In the genomic region with DNA sequence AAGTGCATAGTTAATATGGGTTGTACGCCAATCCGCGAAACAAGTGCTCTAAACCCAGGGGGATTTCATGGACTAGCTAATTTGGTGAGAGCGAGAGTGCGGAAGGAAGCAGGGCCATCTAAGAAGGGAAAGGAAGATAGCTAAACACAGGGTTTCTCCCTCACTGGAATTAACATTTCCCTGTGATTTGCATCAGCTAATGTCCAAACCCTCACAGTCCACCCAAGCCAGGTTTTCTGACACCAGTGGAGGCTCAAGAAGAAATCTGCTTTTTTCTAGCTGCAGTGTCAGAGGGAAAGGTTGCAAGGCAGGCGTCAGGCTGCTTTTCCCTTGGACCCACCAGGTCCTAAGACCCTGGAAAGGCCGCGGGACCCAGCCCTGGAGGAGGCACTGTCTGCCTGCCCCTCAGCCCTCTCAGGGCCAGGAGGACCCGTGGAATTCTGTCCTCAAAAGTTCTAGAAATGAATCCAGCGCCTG, we compare ENCODE assay signal across 10 mouse cellular contexts. TPM values are rescaled to one million over a fixed set of nuclear protein-coding genes. Genes with fewer than 3 reads are reported as not detected.
DNase-seq lines count a peak whose midpoint lies in the region; ATAC-seq and TF ChIP-seq lines count a peak whose summit lies in the region.
"Had no signal": no experiment of that assay in that cellular context is flagged by ENCODE, and none has a peak within 500 bp of the region (broad histone marks: within the 10 kb centered on the region; RNA-seq: fewer than 3 reads in every experiment).

No protein-coding gene starts in this region.

- H3K9ac ChIP-seq in lung, embryonic 14.5 days, result peak overlapping the region; percentile 58; the same call in 1 of the 2 replicates
- H3K9ac ChIP-seq in forebrain, embryonic 14.5 days (ENCODE audit: low read length), result peak overlapping the region; percentile 76
- peak overlapping the region; percentile 81 for H3K9ac ChIP-seq in limb, embryonic 11.5 days (ENCODE audit: low read length)

- no peak for TF ChIP-seq POLR2A in lung, adult 2 months (IDR thresholded peaks at IDR 0.05; ENCODE audit: borderline replicate concordance, extremely low read depth, low read depth, low read length)

- 0 out of 2 replicates have a peak overlapping the region, but pooled peaks have one; percentile 27 for H3K4me3 ChIP-seq in lung, embryonic 14.5 days (ENCODE audit: low read depth, low read length)
- H3K4me3 ChIP-seq in lung, adult 2 months (replicated peaks; ENCODE audit: extremely low read depth, low read depth, low read length), result no peak overlapping the region
- peak overlapping the region; percentile 98; the same call in 1 of the 2 replicates for H3K4me3 ChIP-seq in forebrain, embryonic 14.5 days (ENCODE audit: low read depth, low read length)
- H3K4me3 ChIP-seq in limb, embryonic 11.5 days (ENCODE audit: low read depth, low read length), result no peak overlapping the region

- no peaks in the 10 kb centered on the region for H3K9me3 ChIP-seq in lung, embryonic 14.5 days (ENCODE audit: low read depth, low read length)
- no peaks in the 10 kb centered on the region for H3K9me3 ChIP-seq in forebrain, embryonic 14.5 days (replicated peaks; ENCODE audit: control insufficient read depth, low read length)
- no peaks in the 10 kb centered on the region for H3K9me3 ChIP-seq in limb, embryonic 11.5 days (ENCODE audit: control insufficient read depth, low read length)

- H3K36me3 ChIP-seq in lung, embryonic 14.5 days (ENCODE audit: insufficient read depth), result no peaks in the 10 kb centered on the region
- no peaks in the 10 kb centered on the region; the same call in 1 of the 2 replicates for H3K36me3 ChIP-seq in forebrain, embryonic 14.5 days (ENCODE audit: control insufficient read depth, insufficient read depth, low read length)
- H3K36me3 ChIP-seq in limb, embryonic 11.5 days (ENCODE audit: control insufficient read depth, insufficient read depth, low read length), result no peaks in the 10 kb centered on the region

- H3K4me2 ChIP-seq in lung, embryonic 14.5 days, result peak overlapping the region; percentile 64; the same call in 1 of the 2 replicates
- H3K4me2 ChIP-seq in forebrain, embryonic 14.5 days (ENCODE audit: low read length), result peak overlapping the region; percentile 94
- H3K4me2 ChIP-seq in limb, embryonic 11.5 days (ENCODE audit: low read depth, severe bottlenecking), result peak overlapping the region; percentile 58; the same call in 1 of the 2 replicates

- TF ChIP-seq CTCF in lung, embryonic 14.5 days (IDR thresholded peaks at IDR 0.05; ENCODE audit: low read depth), result no peak
- TF ChIP-seq CTCF in lung, adult 2 months (IDR thresholded peaks at IDR 0.05; ENCODE audit: insufficient read depth, low read length), result no peak

- H3K4me1 ChIP-seq in lung, embryonic 14.5 days (ENCODE audit: insufficient read depth), result peaks cover 30% of the 10 kb centered on the region
- H3K4me1 ChIP-seq in lung, adult 2 months (ENCODE audit: control insufficient read depth, insufficient read depth, low read length), result no peaks in the 10 kb centered on the region
- peaks cover 70% of the 10 kb centered on the region for H3K4me1 ChIP-seq in forebrain, embryonic 14.5 days (ENCODE audit: control insufficient read depth, insufficient read depth, low read length)
- peaks cover 47% of the 10 kb centered on the region for H3K4me1 ChIP-seq in limb, embryonic 11.5 days (ENCODE audit: control insufficient read depth, insufficient read depth, low read length)

- no peaks in the 10 kb centered on the region for H3K27me3 ChIP-seq in lung, embryonic 14.5 days (ENCODE audit: insufficient read depth, low read length)
- no peaks in the 10 kb centered on the region for H3K27me3 ChIP-seq in forebrain, embryonic 14.5 days (replicated peaks; ENCODE audit: control insufficient read depth, insufficient read depth, low read length)
- no peaks in the 10 kb centered on the region for H3K27me3 ChIP-seq in limb, embryonic 11.5 days (ENCODE audit: control insufficient read depth, insufficient read depth, low read length)

- 64% methylated on average over 10 of the region's 10 CpGs for WGBS in lung, embryonic 14.5 days
- 92% methylated on average over 10 of the region's 10 CpGs for WGBS in lung, adult 2 months
- 17% methylated on average over 10 of the region's 10 CpGs for WGBS in forebrain, embryonic 14.5 days
- WGBS in limb, embryonic 11.5 days, result 29% methylated on average over 10 of the region's 10 CpGs

- peak; percentile 23 for DNase-seq in lung, embryonic 14.5 days
- no peak for DNase-seq in lung, adult 2 months
- peak; percentile 55 for DNase-seq in forebrain, embryonic 14.5 days (ENCODE audit: low spot score)
- peak; percentile 61 for DNase-seq in limb, embryonic 11.5 days (ENCODE audit: low spot score)
- peak; percentile 53 for DNase-seq in retina, postnatal 1 day
- DNase-seq in spleen, postnatal 10 days (ENCODE audit: low spot score in 2 of 2), result no peak
- DNase-seq in layer of hippocampus, postnatal 14 days (ENCODE audit: low spot score in 2 of 2), result no peak
- DNase-seq: lung, postnatal 36 days; thymus, postnatal 36 days had no signal

- ATAC-seq in lung, embryonic 14.5 days (ENCODE audit: insufficient read depth), result no peak
- no peak for ATAC-seq in forebrain, embryonic 14.5 days
- no peak for ATAC-seq in limb, embryonic 11.5 days (ENCODE audit: insufficient number of reproducible peaks, low FRiP score, low TSS enrichment, low read depth)

- H3K27ac ChIP-seq in lung, embryonic 14.5 days (ENCODE audit: low read depth), result peak overlapping the region; percentile 48
- H3K27ac ChIP-seq in forebrain, embryonic 14.5 days (ENCODE audit: low read depth, low read length), result peak overlapping the region; percentile 94; the same call in 1 of the 2 replicates
- no peak overlapping the region; the same call in 1 of the 2 replicates for H3K27ac ChIP-seq in limb, embryonic 11.5 days (replicated peaks; ENCODE audit: low read depth, low read length)

RNA-seq across cellular contexts. Expression of a gene that starts 1.4 kb away (rescaled TPM):
- polyA plus RNA-seq in lung, embryonic 14.5 days (2014; fragmentation: Nextera tagmentation; extraction: Ambion mirVana), result 8.9 and 11.4 TPM in 2 replicates
- polyA plus RNA-seq in lung, adult 2 months (2012; rRNA removed), result 3.3 and 4.4 TPM in 2 replicates
- polyA plus RNA-seq in forebrain, embryonic 14.5 days (2014; fragmentation: Nextera tagmentation; extraction: Ambion mirVana), result 9.9 and 11.7 TPM in 2 replicates
- polyA plus RNA-seq in limb, embryonic 11.5 days (2014; fragmentation: Nextera tagmentation; extraction: Ambion mirVana), result 10.4 and 11.9 TPM in 2 replicates
- total RNA-seq in layer of hippocampus, postnatal 14 days (2021), result 1 to 10 TPM; 2.9 to 4.8 TPM

RNA-seq across cellular contexts. Expression of a gene that starts 9.9 kb away (rescaled TPM):
- 8.3 and 8.5 TPM in 2 replicates for polyA plus RNA-seq in lung, embryonic 14.5 days (2014; fragmentation: Nextera tagmentation; extraction: Ambion mirVana)
- 1.8 and 2.1 TPM in 2 replicates for polyA plus RNA-seq in lung, adult 2 months (2012; rRNA removed)
- 10.8 and 13.2 TPM in 2 replicates for polyA plus RNA-seq in forebrain, embryonic 14.5 days (2014; fragmentation: Nextera tagmentation; extraction: Ambion mirVana)
- polyA plus RNA-seq in limb, embryonic 11.5 days (2014; fragmentation: Nextera tagmentation; extraction: Ambion mirVana), result 11.7 and 13.8 TPM in 2 replicates
- total RNA-seq in layer of hippocampus, postnatal 14 days (2021), result 10 to 100 TPM; 15.4 to 16.8 TPM

RNA-seq across cellular contexts. Expression of a gene that starts 16.1 kb away (rescaled TPM):
- 39.1 and 46.2 TPM in 2 replicates for polyA plus RNA-seq in lung, embryonic 14.5 days (2014; fragmentation: Nextera tagmentation; extraction: Ambion mirVana)
- polyA plus RNA-seq in lung, adult 2 months (2012; rRNA removed), result 27.3 and 34.7 TPM in 2 replicates
- 38.7 and 43.5 TPM in 2 replicates for polyA plus RNA-seq in forebrain, embryonic 14.5 days (2014; fragmentation: Nextera tagmentation; extraction: Ambion mirVana)
- polyA plus RNA-seq in limb, embryonic 11.5 days (2014; fragmentation: Nextera tagmentation; extraction: Ambion mirVana), result 45.3 and 46.3 TPM in 2 replicates
- 10 to 100 TPM; 51.0 to 63.0 TPM for total RNA-seq in layer of hippocampus, postnatal 14 days (2021)

RNA-seq across cellular contexts. Expression of a gene that starts 42.2 kb away (rescaled TPM):
- not detected in 2 replicates for polyA plus RNA-seq in lung, embryonic 14.5 days (2014; fragmentation: Nextera tagmentation; extraction: Ambion mirVana)
- not detected in 2 replicates for polyA plus RNA-seq in lung, adult 2 months (2012; rRNA removed)
- polyA plus RNA-seq in forebrain, embryonic 14.5 days (2014; fragmentation: Nextera tagmentation; extraction: Ambion mirVana), result not detected in 2 replicates
- not detected in 2 replicates for polyA plus RNA-seq in limb, embryonic 11.5 days (2014; fragmentation: Nextera tagmentation; extraction: Ambion mirVana)
- not detected for total RNA-seq in layer of hippocampus, postnatal 14 days (2021)
- polyA plus RNA-seq: large intestine, adult 2 months had no signal

Comparison
In these comparisons a context has a peak if more than half of its experiments do, and no peak if none do; other contexts are left out.
1. DNase-seq: peak in lung, embryonic 14.5 days (single experiment), forebrain, embryonic 14.5 days (single experiment), limb, embryonic 11.5 days (single experiment) and retina, postnatal 1 day (single experiment); none in lung, adult 2 months (single experiment), spleen, postnatal 10 days (0 of 2) and layer of hippocampus, postnatal 14 days (0 of 2).
2. H3K4me3 ChIP-seq: peak in lung, embryonic 14.5 days (single experiment) and forebrain, embryonic 14.5 days (single experiment); none in lung, adult 2 months (single experiment) and limb, embryonic 11.5 days (single experiment).
3. Peak in every context shown above with its lines, with median percentiles within 50 percentile points of each other: H3K4me2 ChIP-seq and H3K9ac ChIP-seq.